Mouse (Mus musculus) liver, embryonic 12.5 days (tissue): ENCODE data around the gene Mfsd10. TPM values are rescaled to one million over a fixed set of nuclear protein-coding genes. Genes with fewer than 3 reads are reported as not detected.

Experiments
- ATAC-seq: fragments of 200-750 bp; cut with Nextera tagmentation; 2 replicates; pipeline ENCODE4 v1.8.0; 2017; ENCODE audit warnings: moderate number of reproducible peaks, mild to moderate bottlenecking, moderate library complexity
- H3K27ac ChIP-seq: fragments of 300-500 bp; sonication (generic); 2 replicates; pipeline ENCODE4 v1.5.1; 2016; ENCODE audit warnings: mild to moderate bottlenecking
- H3K27me3 ChIP-seq: fragments of 300-500 bp; sonication (generic); replicated peaks from 2 replicates; pipeline ENCODE4 v1.6.1; 2016; ENCODE audit warnings: mild to moderate bottlenecking, moderate library complexity
- H3K36me3 ChIP-seq: fragments of 300-500 bp; sonication (generic); 2 replicates; pipeline ENCODE4 v1.6.1; 2016; ENCODE audit warnings: mild to moderate bottlenecking, moderate library complexity
- H3K4me1 ChIP-seq: fragments of 300-500 bp; sonication (generic); 2 replicates; pipeline ENCODE4 v1.6.1; 2016
- H3K4me2 ChIP-seq: fragments of 300-500 bp; sonication (generic); 2 replicates; pipeline ENCODE4 v1.6.1; 2016; ENCODE audit warnings: mild to moderate bottlenecking, moderate library complexity
- H3K4me3 ChIP-seq: fragments of 300-500 bp; sonication (generic); 2 replicates; pipeline ENCODE4 v1.5.1; 2016; ENCODE audit warnings: mild to moderate bottlenecking, moderate library complexity
- H3K9ac ChIP-seq: fragments of 300-500 bp; sonication (generic); 2 replicates; pipeline ENCODE4 v1.6.1; 2016; ENCODE audit warnings: mild to moderate bottlenecking, moderate library complexity
- H3K9me3 ChIP-seq: fragments of 300-500 bp; sonication (generic); replicated peaks from 2 replicates; pipeline ENCODE4 v1.6.1; 2016; ENCODE audit warnings: mild to moderate bottlenecking, moderate library complexity
- WGBS: fragments of 180-500 bp; shearing (Covaris S2); methylation state at CpG from one replicate; pipeline ENCODE4 v1.1.7; 2016; ENCODE audit not compliant: insufficient replicate concordance; 5-methylcytosine and 5-hydroxymethylcytosine counted together
- polyA plus RNA-seq: library from polyadenylated mRNA; unstranded; fragments of >200 nt; fragmentation: Nextera tagmentation; extraction: Ambion mirVana; gene quantifications from 2 replicates; pipeline ENCODE4 v1.2.1, GENCODE M21; 2016

The Mfsd10 gene
- polyA plus RNA-seq, 1 experiment from 2014 or later = 77.4 TPM

DNA sequence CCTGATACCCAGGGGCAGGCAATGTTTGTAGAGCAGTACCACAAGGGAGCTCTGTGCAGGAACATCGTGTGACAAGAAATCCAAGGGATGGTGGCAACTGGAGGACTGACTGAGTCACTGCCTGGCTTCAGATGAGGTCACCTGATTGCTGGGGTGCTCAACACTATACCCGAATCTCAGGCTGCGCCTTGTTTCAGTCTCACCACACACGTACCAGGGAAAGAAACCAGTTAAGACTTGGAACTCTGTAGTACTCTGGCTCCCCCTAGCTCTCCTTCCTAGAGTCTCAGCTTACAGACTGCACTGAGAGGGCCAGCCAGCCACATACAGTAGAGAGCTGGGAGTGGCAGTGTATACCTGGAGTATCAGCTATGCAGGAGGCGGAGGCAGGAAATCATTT, 5.9 kb upstream of the Mfsd10 start:
- H3K9ac ChIP-seq = no peak overlapping the region
- H3K36me3 ChIP-seq = peaks cover 95% of the 10 kb centered on the region
- peak; percentile 72 for ATAC-seq
- peaks cover 2% of the 10 kb centered on the region for H3K4me1 ChIP-seq
- no peak overlapping the region for H3K4me2 ChIP-seq
- no peaks in the 10 kb centered on the region for H3K9me3 ChIP-seq
- H3K4me3 ChIP-seq = no peak overlapping the region
- 76% methylated on average over 5 of the region's 5 CpGs for WGBS
- H3K27me3 ChIP-seq = no peaks in the 10 kb centered on the region
- H3K27ac ChIP-seq = no peak overlapping the region

DNA sequence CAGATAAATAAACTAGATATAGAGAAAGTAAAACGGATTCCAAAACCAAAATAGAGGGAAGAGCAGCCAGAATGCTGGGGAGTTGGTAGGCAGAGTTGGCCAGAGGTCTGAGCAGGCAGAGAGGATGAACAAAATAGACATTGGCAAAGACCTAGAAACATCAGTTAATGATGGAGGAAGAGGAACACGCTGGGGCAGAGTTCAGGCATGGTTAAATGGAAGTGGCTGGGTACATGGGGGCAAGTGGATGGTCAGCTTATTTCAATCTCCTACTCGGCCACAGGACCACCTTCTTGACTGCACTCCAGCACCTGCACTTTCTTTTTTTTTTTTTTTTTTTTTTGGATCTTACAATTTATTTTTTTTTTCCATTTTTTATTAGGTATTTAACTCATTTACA, 5.0 kb upstream of the Mfsd10 start:
- Histone ChIP-seq H3K4me2 (no peak overlapping the region), H3K36me3 (peaks cover 90% of the 10 kb centered on the region), H3K9ac (no peak overlapping the region), H3K27me3 (no peaks in the 10 kb centered on the region), H3K4me1 (peaks cover 11% of the 10 kb centered on the region), H3K27ac (no peak overlapping the region), H3K9me3 (no peaks in the 10 kb centered on the region), H3K4me3 (no peak overlapping the region)
- no peak for ATAC-seq
- 80% methylated on average over 3 of the region's 3 CpGs for WGBS

DNA sequence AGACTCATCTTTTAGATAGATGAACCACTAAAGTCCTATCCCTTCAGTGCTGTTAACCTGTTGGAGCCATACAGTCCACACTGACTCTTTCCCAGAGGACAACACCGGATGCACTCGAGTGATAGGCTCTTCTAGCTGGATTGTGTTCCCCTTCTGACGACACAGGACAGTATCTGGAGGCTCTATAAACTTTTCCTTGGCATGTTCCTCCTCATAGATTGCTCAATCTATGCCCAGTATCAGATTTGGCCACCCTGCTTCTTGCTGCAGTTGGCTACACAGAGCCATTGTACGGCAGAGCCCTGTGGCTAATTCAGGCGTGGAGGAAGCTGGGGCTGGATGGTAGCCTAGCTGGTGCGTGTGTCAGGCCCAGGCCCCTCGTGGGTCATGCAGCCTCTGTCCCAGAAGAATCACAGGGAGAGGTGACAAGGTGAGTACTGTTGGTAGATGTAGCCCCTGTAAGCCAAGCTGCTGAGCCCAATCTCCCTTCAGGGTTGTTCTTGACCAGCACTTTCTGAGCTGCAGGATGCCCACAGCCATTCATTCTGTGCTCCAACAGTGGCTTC, 662 bp upstream of the Mfsd10 start:
- H3K9ac ChIP-seq = peak overlapping the region; percentile 77
- H3K36me3 ChIP-seq = peaks cover 78% of the 10 kb centered on the region
- 63% methylated on average over 7 of the region's 7 CpGs for WGBS
- H3K4me2 ChIP-seq = peak overlapping the region; percentile 80
- no peaks in the 10 kb centered on the region for H3K27me3 ChIP-seq
- H3K4me3 ChIP-seq = peak overlapping the region; percentile 65
- ATAC-seq = no peak
- H3K4me1 ChIP-seq = peaks cover 48% of the 10 kb centered on the region
- H3K27ac ChIP-seq = peak overlapping the region; percentile 80
- no peaks in the 10 kb centered on the region for H3K9me3 ChIP-seq

DNA sequence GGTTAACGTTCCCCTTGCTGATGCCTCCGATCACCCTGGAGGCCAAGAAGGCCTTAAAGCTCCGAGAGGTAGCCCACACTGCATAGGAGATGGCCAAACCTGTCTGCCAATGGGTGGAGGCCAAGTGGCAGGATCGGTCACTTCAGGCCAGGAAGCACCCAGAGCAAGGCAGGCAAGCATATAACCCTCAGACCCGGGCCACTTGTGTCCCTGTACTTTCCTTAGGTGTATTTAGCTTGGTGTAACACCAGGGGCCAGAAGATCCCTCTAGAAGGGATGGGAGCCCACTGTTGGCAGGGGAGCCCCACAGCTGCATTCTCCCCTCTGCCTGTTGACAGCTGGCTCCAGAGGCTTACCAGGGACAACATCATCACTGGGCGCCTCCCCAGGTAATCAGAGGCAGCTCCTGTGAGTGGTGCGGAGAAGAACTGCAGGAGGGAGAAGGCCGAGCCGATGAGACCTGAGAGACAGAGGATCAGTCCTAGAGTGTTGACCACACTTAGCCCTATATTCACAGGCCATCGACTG, 1.3 kb downstream of the Mfsd10 start:
- no peak for ATAC-seq
- no peaks in the 10 kb centered on the region for H3K27me3 ChIP-seq
- H3K4me3 ChIP-seq = peak overlapping the region; percentile 65
- no peaks in the 10 kb centered on the region for H3K9me3 ChIP-seq
- H3K4me2 ChIP-seq = peak overlapping the region; percentile 80
- peak overlapping the region; percentile 80 for H3K27ac ChIP-seq
- peak overlapping the region; percentile 77 for H3K9ac ChIP-seq
- WGBS = 58% methylated on average over 10 of the region's 10 CpGs
- peaks cover 83% of the 10 kb centered on the region for H3K36me3 ChIP-seq
- peaks cover 57% of the 10 kb centered on the region for H3K4me1 ChIP-seq

DNA sequence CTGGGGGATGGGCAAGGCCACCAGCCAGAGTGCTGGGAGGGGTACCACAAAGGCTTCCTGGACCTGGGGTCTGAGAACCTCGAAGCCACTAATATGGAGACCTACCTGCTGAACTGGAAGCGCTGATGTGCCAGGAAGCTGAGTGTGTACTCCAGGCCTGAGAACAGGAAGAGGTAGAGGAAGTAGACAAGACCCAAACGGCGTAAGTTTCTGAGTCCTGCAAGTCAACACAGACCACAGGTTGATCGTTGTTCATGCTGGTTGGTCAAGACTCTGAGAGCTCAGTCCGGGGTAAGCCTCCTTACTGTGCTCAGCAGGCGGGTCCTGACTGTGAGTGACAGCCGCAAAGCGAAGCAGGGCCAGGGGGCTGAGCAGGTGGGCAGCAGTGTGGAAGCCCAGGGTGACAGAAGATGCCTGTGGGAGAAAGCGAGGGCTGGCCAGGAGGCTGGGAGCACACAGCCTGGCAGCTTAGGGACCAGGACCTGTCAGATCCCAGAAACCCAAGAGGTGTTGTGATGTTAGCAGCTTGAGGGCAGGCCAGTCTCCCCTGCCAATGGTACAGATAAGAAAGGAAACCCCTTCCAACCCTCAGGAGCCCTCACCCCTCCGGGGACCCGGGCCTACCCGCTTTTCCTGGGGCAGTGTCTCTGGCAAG, 2.1 kb downstream of the Mfsd10 start:
- H3K36me3 ChIP-seq = peaks cover 83% of the 10 kb centered on the region
- H3K9ac ChIP-seq = peak overlapping the region; percentile 39; the same call in 1 of the 2 replicates
- no peak for ATAC-seq
- H3K9me3 ChIP-seq = no peaks in the 10 kb centered on the region
- peak overlapping the region; percentile 65; the same call in 1 of the 2 replicates for H3K4me3 ChIP-seq
- H3K27me3 ChIP-seq = no peaks in the 10 kb centered on the region
- WGBS = 61% methylated on average over 13 of the region's 13 CpGs
- peak overlapping the region; percentile 80 for H3K27ac ChIP-seq
- peaks cover 57% of the 10 kb centered on the region for H3K4me1 ChIP-seq
- H3K4me2 ChIP-seq = peak overlapping the region; percentile 80

DNA sequence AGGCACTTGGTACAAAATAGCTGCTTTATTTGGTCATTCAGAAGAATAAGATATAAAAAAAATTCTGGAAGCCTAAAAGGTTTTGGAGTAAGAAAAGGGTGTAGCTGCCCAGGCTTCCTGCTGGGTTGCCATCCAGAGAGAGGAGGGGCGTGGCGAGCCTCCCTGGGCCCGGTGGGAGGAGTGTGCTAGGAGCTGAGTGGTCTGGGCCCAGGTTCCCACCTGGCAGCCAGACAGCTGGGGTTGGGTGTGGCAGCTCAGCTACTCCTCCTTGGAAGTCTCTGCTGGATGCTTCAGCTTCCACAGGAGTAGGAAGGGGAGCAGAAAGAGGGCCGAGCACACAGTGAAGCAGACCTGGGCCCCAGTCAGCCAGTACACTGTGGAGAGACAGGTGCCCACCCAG, 3.4 kb downstream of the Mfsd10 start:
- Histone ChIP-seq H3K4me2 (peak overlapping the region; percentile 32; the same call in 1 of the 2 replicates), H3K36me3 (peaks cover 83% of the 10 kb centered on the region), H3K9me3 (no peaks in the 10 kb centered on the region), H3K4me3 (no peak overlapping the region), H3K27ac (peak overlapping the region; percentile 80; the same call in 1 of the 2 replicates), H3K9ac (no peak overlapping the region), H3K27me3 (no peaks in the 10 kb centered on the region), H3K4me1 (peaks cover 57% of the 10 kb centered on the region)
- 68% methylated on average over 4 of the region's 4 CpGs for WGBS
- ATAC-seq = no peak

DNA sequence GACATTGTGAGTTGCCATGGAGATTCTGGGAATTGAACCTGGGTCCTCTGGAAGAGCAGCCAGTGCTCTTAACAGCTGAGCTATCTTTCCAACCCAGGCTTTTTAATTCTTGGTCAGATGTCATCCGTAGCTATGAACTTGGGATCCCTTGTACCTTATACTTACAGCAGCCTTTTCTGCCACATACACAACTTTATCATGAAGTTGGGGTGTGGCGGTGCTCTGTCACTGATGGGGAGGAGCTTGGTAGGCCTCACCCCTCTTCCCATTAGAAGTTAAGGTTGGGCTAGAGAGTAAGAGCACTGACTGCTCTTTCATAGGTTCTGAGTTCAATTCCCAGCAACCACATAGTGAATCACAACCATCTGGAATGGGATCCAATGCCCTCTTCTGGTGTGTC, 4.0 kb downstream of the Mfsd10 start:
- H3K4me2 ChIP-seq = peak overlapping the region; percentile 32; the same call in 1 of the 2 replicates

DNA sequence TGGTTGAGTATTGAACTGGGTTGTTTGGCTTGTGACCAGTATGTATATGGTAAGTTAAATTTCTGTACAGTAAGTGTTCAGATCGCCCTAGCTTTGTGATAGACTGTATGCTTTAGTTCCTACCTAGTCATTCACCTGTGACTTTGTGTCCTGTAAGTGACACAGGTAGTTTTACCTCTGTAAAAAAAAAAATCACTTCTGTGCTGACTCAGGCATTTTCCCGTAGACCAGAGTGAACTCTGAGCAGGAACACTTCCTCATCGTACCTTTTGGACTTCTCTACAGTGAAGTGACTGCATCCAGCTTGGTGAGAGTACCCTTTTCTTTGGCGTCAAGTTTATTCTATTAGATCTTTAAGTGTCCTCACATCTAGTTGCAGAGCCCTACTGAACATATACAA, 27.0 kb downstream of the Mfsd10 start:
- no peaks in the 10 kb centered on the region for H3K9me3 ChIP-seq
- no peak overlapping the region for H3K27ac ChIP-seq
- WGBS = 84% methylated on average over 4 of the region's 4 CpGs
- H3K4me3 ChIP-seq = no peak overlapping the region
- H3K4me1 ChIP-seq = no peaks in the 10 kb centered on the region
- no peaks in the 10 kb centered on the region for H3K27me3 ChIP-seq
- no peak for ATAC-seq
- peaks cover 97% of the 10 kb centered on the region for H3K36me3 ChIP-seq
- no peak overlapping the region for H3K9ac ChIP-seq
- H3K4me2 ChIP-seq = no peak overlapping the region

More for the DNA sequence above, 4.0 kb downstream of the Mfsd10 start:
- H3K9me3 ChIP-seq = no peaks in the 10 kb centered on the region
- ATAC-seq = peak; percentile 52
- no peaks in the 10 kb centered on the region for H3K27me3 ChIP-seq
- peaks cover 83% of the 10 kb centered on the region for H3K36me3 ChIP-seq
- 59% methylated on average over 2 of the region's 2 CpGs for WGBS
- peak overlapping the region; percentile 38 for H3K27ac ChIP-seq
- H3K9ac ChIP-seq = peak overlapping the region; percentile 5; the same call in 1 of the 2 replicates
- H3K4me3 ChIP-seq = no peak overlapping the region
- H3K4me1 ChIP-seq = peaks cover 56% of the 10 kb centered on the region

DNA sequence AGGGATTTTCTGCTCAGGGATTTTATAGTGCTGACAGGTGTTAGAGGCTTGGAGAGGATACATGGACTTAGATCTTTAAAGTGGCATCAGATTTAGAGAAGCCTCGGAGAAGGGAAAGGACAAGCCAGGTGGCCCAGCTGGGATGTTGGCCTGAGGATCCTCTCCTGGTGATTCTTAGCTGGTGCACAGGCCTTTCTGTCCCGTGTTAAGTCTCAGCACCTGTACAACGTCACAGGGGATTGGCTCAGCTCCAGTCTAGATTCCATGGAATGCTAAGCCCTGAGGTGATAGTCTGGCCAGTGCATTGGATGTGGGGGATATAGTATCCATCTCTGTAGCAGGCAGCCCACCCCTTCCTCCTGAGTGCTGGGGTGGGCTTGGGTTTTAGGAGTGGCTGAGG, 28.8 kb downstream of the Mfsd10 start:
- Histone ChIP-seq H3K4me3 (no peak overlapping the region), H3K27me3 (no peaks in the 10 kb centered on the region), H3K9ac (no peak overlapping the region), H3K36me3 (peaks cover 93% of the 10 kb centered on the region), H3K9me3 (no peaks in the 10 kb centered on the region), H3K4me1 (no peaks in the 10 kb centered on the region), H3K4me2 (no peak overlapping the region), H3K27ac (no peak overlapping the region)
- ATAC-seq = no peak
- 90% methylated on average over 3 of the region's 3 CpGs for whole genome bisulfite sequencing

DNA sequence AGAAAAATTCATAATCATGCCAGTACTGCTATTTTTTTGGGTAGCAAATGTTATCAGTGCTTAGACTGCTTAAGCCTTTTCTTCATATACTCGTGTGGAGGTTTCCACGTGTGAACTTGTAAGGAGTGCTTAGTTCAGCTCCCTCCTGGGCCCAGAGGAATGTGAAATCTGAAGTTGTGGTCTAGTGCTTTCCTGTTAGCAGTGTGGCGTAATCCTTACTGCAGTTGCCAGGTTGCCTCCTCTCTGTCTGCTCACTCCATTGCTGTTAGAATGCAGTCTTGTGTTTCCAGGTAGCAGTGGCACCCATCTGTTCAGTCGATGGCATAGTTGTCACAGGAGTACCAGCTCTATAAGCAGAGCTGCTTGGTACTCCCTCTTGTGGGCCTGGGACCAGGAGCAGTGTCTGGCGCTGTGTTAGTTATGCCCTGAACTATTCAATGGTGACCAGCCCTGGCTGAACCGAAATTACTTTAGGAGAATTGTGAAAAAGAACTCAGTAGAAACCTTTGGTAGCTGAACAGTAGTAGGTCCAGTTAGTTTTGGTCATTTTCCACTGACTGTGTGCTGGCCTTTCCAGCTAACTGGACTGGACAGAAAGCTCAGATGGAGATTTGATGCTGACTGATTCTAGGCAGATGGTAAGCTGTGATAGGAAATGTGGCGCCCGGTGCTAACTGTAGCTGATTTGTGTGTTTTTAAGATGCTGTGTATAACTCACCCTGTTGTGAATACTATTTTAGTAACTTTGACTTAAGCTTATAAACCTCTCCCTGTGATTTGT, 29.7 kb downstream of the Mfsd10 start:
- Histone ChIP-seq H3K9ac (no peak overlapping the region), H3K9me3 (no peaks in the 10 kb centered on the region), H3K27me3 (no peaks in the 10 kb centered on the region), H3K4me2 (no peak overlapping the region), H3K4me1 (no peaks in the 10 kb centered on the region), H3K36me3 (peaks cover 94% of the 10 kb centered on the region), H3K4me3 (no peak overlapping the region), H3K27ac (no peak overlapping the region)
- no peak for ATAC-seq
- 73% methylated on average over 8 of the region's 8 CpGs for WGBS

DNA sequence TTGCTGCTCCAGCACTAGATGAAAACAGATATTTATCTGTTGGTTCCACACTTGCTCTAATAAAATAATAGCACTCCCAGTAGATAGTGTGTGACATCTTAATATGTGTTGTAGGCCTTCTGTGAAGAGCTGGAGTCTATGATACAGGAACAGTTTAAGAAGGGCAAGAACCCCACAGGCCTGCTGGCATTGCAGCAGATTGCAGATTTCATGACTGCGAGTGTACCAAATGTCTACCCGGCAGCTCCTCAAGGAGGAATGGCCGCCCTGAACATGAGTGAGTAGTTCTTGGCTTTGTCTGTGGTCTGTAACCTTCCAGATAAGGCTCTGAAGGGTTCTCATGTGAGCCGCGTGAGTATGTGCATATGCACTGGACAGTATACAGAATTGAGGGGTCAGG, 32.4 kb downstream of the Mfsd10 start:
- H3K9ac ChIP-seq = no peak overlapping the region
- no peaks in the 10 kb centered on the region for H3K4me1 ChIP-seq

DNA sequence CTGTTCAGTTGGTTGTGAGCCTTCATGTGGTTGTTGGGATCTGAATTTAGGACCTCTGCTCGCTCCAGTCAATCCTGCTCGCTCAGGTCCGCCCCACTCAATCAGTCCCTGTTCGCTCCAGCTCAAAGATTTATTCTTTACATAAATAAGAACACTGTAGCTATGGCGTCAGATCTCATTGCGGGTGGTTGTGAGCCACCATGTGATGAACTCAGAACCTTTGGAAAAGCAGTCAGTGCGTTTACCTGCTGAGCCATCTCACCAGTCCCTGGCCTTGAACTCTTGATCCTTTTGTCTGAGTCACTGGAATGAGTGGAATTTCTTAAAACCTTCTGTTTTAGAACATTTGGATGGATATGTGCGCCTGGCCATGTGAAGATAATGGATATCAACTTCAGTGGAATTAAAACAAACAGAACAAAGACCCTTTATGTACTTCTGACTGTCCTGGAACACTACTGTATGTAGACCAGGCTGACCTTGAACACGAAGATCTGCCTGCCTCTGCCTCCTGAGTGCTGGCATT, 43.7 kb downstream of the Mfsd10 start:
- no peaks in the 10 kb centered on the region for H3K27me3 ChIP-seq
- H3K36me3 ChIP-seq = peaks cover 56% of the 10 kb centered on the region
- H3K27ac ChIP-seq = no peak overlapping the region
- ATAC-seq = no peak
- H3K4me2 ChIP-seq = no peak overlapping the region
- no peak overlapping the region for H3K4me3 ChIP-seq
- no peaks in the 10 kb centered on the region for H3K9me3 ChIP-seq
- H3K9ac ChIP-seq = no peak overlapping the region
- WGBS = 94% methylated on average over 9 of the region's 9 CpGs
- H3K4me1 ChIP-seq = peaks cover 37% of the 10 kb centered on the region

More for the DNA sequence above, 32.4 kb downstream of the Mfsd10 start:
- ATAC-seq = no peak
- H3K4me2 ChIP-seq = no peak overlapping the region
- WGBS = 66% methylated on average over 5 of the region's 5 CpGs
- H3K4me3 ChIP-seq = no peak overlapping the region
- H3K27me3 ChIP-seq = no peaks in the 10 kb centered on the region
- no peaks in the 10 kb centered on the region for H3K9me3 ChIP-seq
- H3K36me3 ChIP-seq = peaks cover 94% of the 10 kb centered on the region
- H3K27ac ChIP-seq = no peak overlapping the region
